Mouse (Mus musculus): ENCODE measurements around the gene Ccdc65.

- TF ChIP-seq CTCF (IDR thresholded peaks at IDR 0.05; ENCODE audit: low read depth, low read length) (no peak), POLR2A (IDR thresholded peaks at IDR 0.05; ENCODE audit: insufficient read depth, low read length) (no peak), EP300 (IDR thresholded peaks at IDR 0.05; ENCODE audit: insufficient read depth, low read depth, low read length) (no peak)
These were observed 18.7 kb downstream of the Ccdc65 start for GRCm38 (mm10) chr15:98726746-98727145.

Data from ES-Bruce4 (cell line).